Mouse (Mus musculus) bone marrow macrophage, adult 2 months (primary cell): ENCODE measurements around the gene Ttc7b.

Source experiments
- CTCF ChIP-seq: IDR thresholded peaks from 2 replicates; pipeline ENCODE4 v1.5.1; 2012; ENCODE audit warnings: low read depth, mild to moderate bottlenecking, low read length, moderate library complexity
- POLR2A ChIP-seq: IDR thresholded peaks from 2 replicates; pipeline ENCODE4 v1.6.1; 2012; ENCODE audit warnings: mild to moderate bottlenecking, low read depth, low read length, borderline replicate concordance

DNA sequence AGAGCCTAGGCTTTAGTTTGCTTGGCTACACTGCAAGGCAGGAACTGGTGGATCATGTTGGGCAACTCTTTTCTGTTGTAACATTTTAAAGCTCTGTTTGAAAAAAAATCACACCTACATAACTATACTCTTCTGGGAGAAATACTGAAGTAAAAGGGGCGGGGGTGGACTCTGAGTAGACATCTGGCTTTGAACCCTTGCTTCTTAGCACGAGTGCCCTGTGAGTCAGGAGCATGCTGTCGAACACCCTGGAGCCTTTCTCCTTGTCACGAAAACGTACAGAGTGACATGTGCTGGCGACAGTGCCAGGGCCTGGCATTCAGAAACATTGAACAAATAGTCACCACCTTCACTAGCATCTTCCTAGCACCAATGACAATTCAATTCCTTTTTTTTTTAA, 43.2 kb downstream of the Ttc7b start:
- TF ChIP-seq CTCF (no peak), POLR2A (no peak)
